Mouse (Mus musculus) midbrain, embryonic 13.5 days (tissue): Measurements from ENCODE around the gene Zfp740. TPM values are rescaled to one million over a fixed set of nuclear protein-coding genes. Genes with fewer than 3 reads are reported as not detected.

Experiments used
- ATAC-seq: fragments of 200-750 bp; cut with Nextera tagmentation; 2 replicates; pipeline ENCODE4 v1.8.0; 2017; ENCODE audit warnings: mild to moderate bottlenecking, moderate TSS enrichment, moderate library complexity
- H3K27ac ChIP-seq: fragments of 300-500 bp; sonication (generic); 2 replicates; pipeline ENCODE4 v1.5.1; 2015; ENCODE audit warnings: inconsistent platforms, mild to moderate bottlenecking, moderate library complexity
- H3K27me3 ChIP-seq: fragments of 300-500 bp; sonication (generic); 2 replicates; pipeline ENCODE4 v1.6.1; 2015; ENCODE audit warnings: mild to moderate bottlenecking, inconsistent platforms
- H3K36me3 ChIP-seq: fragments of 300-500 bp; sonication (generic); 2 replicates; pipeline ENCODE4 v1.6.1; 2015; ENCODE audit warnings: mild to moderate bottlenecking, inconsistent platforms
- H3K4me1 ChIP-seq: fragments of 300-500 bp; sonication (generic); replicated peaks from 2 replicates; pipeline ENCODE4 v1.6.1; 2015; ENCODE audit warnings: inconsistent platforms
- H3K4me2 ChIP-seq: fragments of 300-500 bp; sonication (generic); replicated peaks from 2 replicates; pipeline ENCODE4 v1.6.1; 2015; ENCODE audit warnings: moderate library complexity, mild to moderate bottlenecking, inconsistent platforms
- H3K4me3 ChIP-seq: fragments of 300-500 bp; sonication (generic); replicated peaks from 2 replicates; pipeline ENCODE4 v1.5.1; 2015; ENCODE audit warnings: mild to moderate bottlenecking, inconsistent platforms
- H3K9ac ChIP-seq: fragments of 300-500 bp; sonication (generic); replicated peaks from 2 replicates; pipeline ENCODE4 v1.6.1; 2015; ENCODE audit warnings: mild to moderate bottlenecking, inconsistent platforms
- H3K9me3 ChIP-seq: fragments of 300-500 bp; sonication (generic); 2 replicates; pipeline ENCODE4 v1.6.1; 2016; ENCODE audit warnings: mild to moderate bottlenecking, inconsistent platforms
- WGBS: fragments of 180-500 bp; shearing (Covaris S2); methylation state at CpG from one replicate; pipeline ENCODE4 v1.1.7; 2015; 5-methylcytosine and 5-hydroxymethylcytosine counted together
- polyA plus RNA-seq: library from polyadenylated mRNA; unstranded; fragments of >200 nt; fragmentation: Nextera tagmentation; extraction: Ambion mirVana; gene quantifications from 2 replicates; pipeline ENCODE4 v1.2.1, GENCODE M21; 2015

Zfp740 gene
- polyA plus RNA-seq, 1 experiment from 2014 or later: 83.0 TPM

- Histone ChIP-seq H3K9me3 (peaks cover 4% of the 10 kb centered on the region; the same call in 1 of the 2 replicates), H3K27ac (no peak overlapping the region), H3K4me1 (no peaks in the 10 kb centered on the region), H3K36me3 (peaks cover 4% of the 10 kb centered on the region; the same call in 1 of the 2 replicates), H3K4me3 (no peak overlapping the region), H3K9ac (no peak overlapping the region), H3K4me2 (no peak overlapping the region), H3K27me3 (no peaks in the 10 kb centered on the region)
- ATAC-seq: no peak
- WGBS: 89% methylated on average over 7 of the region's 7 CpGs
Observed at GRCm38 (mm10) chr15:102176571-102177316, 26.3 kb upstream of the Zfp740 start.

- no peaks in the 10 kb centered on the region for H3K4me1 ChIP-seq
- WGBS: 86% methylated on average over 8 of the region's 8 CpGs
- no peak overlapping the region for H3K27ac ChIP-seq
- peaks cover 4% of the 10 kb centered on the region; the same call in 1 of the 2 replicates for H3K36me3 ChIP-seq
- no peak overlapping the region for H3K4me3 ChIP-seq
- no peak for ATAC-seq
- no peaks in the 10 kb centered on the region for H3K27me3 ChIP-seq
- H3K9ac ChIP-seq: no peak overlapping the region
- no peak overlapping the region for H3K4me2 ChIP-seq
- peaks cover 4% of the 10 kb centered on the region; the same call in 1 of the 2 replicates for H3K9me3 ChIP-seq
Observed at GRCm38 (mm10) chr15:102177417-102177816, 25.6 kb upstream of the Zfp740 start.

GRCm38 (mm10) chr15:102178279-102178678 lies 24.8 kb upstream of the Zfp740 start:
- Histone ChIP-seq H3K36me3 (peaks cover 6% of the 10 kb centered on the region; the same call in 1 of the 2 replicates), H3K27ac (no peak overlapping the region), H3K9me3 (peaks cover 4% of the 10 kb centered on the region; the same call in 1 of the 2 replicates), H3K27me3 (no peaks in the 10 kb centered on the region), H3K4me2 (no peak overlapping the region), H3K4me1 (no peaks in the 10 kb centered on the region), H3K9ac (no peak overlapping the region), H3K4me3 (no peak overlapping the region)
- WGBS: 21% methylated on average over 6 of the region's 6 CpGs
- ATAC-seq: no peak

DNA sequence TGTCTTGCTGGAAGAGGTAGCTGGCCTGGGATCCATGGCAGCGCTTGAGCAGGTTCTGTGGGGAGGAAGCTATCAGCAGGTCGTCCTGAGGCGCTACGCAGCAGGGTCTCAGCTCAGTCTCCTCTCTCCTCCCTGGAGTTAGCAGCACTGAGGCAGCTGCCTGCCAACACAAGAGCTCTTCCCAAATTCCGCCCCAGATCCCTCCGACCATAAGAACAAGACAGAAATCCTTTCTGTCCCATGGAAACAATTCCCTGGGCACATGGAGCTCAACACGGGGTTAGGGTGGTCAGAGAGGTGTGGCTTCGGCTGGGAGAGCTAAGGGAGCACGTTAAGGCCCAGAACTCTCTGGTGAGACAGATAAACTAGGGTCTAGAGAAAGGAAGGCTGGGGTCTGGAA lies 23.9 kb upstream of the Zfp740 start:
- Histone ChIP-seq H3K36me3 (peaks cover 13% of the 10 kb centered on the region), H3K4me2 (no peak overlapping the region), H3K4me1 (no peaks in the 10 kb centered on the region), H3K9ac (0 out of 2 replicates have a peak overlapping the region, but pooled peaks have one; percentile 10), H3K4me3 (no peak overlapping the region), H3K27ac (no peak overlapping the region), H3K9me3 (peaks cover 4% of the 10 kb centered on the region; the same call in 1 of the 2 replicates), H3K27me3 (no peaks in the 10 kb centered on the region)
- no peak for ATAC-seq
- 79% methylated on average over 9 of the region's 9 CpGs for WGBS

GRCm38 (mm10) chr15:102179924-102180323 lies 23.1 kb upstream of the Zfp740 start:
- 90% methylated on average over 14 of the region's 14 CpGs for WGBS
- H3K4me2 ChIP-seq: no peak overlapping the region
- H3K36me3 ChIP-seq: peaks cover 18% of the 10 kb centered on the region
- H3K9me3 ChIP-seq: no peaks in the 10 kb centered on the region
- no peak overlapping the region for H3K4me3 ChIP-seq
- no peak overlapping the region for H3K27ac ChIP-seq
- ATAC-seq: no peak
- no peak overlapping the region for H3K9ac ChIP-seq
- H3K27me3 ChIP-seq: no peaks in the 10 kb centered on the region
- no peaks in the 10 kb centered on the region for H3K4me1 ChIP-seq

DNA sequence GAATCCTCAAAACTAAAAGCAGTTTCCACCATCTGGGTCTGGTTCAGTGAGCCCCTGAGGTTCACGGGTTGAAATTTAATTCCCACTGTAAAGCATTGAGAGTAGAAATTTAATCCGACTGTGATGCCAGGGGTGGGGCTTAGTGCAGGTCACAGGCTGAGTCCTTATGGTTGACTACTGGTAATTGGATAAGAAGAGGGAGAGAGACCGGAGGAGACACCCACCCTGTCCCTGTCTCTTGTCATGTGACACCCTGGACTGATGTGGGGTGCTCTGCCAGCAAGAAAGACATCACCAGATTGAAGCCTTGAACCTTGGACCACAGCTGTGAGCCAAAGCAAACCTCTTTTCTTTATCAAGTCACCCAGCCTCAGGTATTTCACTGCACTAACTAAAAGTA lies 20.0 kb upstream of the Zfp740 start:
- Histone ChIP-seq H3K9me3 (no peaks in the 10 kb centered on the region), H3K4me1 (no peaks in the 10 kb centered on the region), H3K4me2 (no peak overlapping the region), H3K36me3 (peaks cover 27% of the 10 kb centered on the region), H3K4me3 (no peak overlapping the region), H3K27ac (no peak overlapping the region), H3K9ac (no peak overlapping the region), H3K27me3 (no peaks in the 10 kb centered on the region)
- no peak for ATAC-seq
- 90% methylated on average over 3 of the region's 3 CpGs for WGBS

GRCm38 (mm10) chr15:102186239-102186638 lies 16.8 kb upstream of the Zfp740 start:
- ATAC-seq: no peak
- WGBS: 88% methylated on average over 11 of the region's 11 CpGs
- no peak overlapping the region for H3K4me2 ChIP-seq
- peaks cover 27% of the 10 kb centered on the region for H3K36me3 ChIP-seq
- H3K4me3 ChIP-seq: no peak overlapping the region
- H3K9me3 ChIP-seq: no peaks in the 10 kb centered on the region
- no peak overlapping the region for H3K9ac ChIP-seq
- H3K27me3 ChIP-seq: no peaks in the 10 kb centered on the region
- no peaks in the 10 kb centered on the region for H3K4me1 ChIP-seq
- H3K27ac ChIP-seq: no peak overlapping the region

DNA sequence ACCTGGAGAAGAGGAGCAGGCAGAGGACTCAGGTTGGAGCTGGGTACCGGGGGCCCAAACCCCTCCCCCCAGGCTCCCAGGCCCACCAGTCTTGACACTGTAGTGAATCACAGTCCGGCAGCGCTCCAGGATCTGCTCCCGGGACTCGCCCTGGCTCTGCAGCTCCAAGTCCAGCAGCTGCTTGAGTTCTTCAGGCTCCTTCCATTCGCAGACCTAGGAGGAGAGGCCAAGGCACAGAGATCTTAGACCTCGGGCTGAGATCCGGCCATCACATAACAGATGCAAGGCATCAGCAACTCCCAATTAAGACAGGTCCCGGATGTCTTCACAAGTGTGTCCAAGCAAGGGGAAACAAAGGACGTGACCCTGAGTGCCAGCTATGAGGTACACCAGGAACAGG lies 15.0 kb upstream of the Zfp740 start:
- Histone ChIP-seq H3K9ac (no peak overlapping the region), H3K4me2 (no peak overlapping the region), H3K4me3 (no peak overlapping the region), H3K36me3 (peaks cover 25% of the 10 kb centered on the region), H3K27me3 (no peaks in the 10 kb centered on the region), H3K27ac (no peak overlapping the region), H3K9me3 (no peaks in the 10 kb centered on the region), H3K4me1 (no peaks in the 10 kb centered on the region)
- WGBS: 90% methylated on average over 10 of the region's 10 CpGs
- no peak for ATAC-seq

DNA sequence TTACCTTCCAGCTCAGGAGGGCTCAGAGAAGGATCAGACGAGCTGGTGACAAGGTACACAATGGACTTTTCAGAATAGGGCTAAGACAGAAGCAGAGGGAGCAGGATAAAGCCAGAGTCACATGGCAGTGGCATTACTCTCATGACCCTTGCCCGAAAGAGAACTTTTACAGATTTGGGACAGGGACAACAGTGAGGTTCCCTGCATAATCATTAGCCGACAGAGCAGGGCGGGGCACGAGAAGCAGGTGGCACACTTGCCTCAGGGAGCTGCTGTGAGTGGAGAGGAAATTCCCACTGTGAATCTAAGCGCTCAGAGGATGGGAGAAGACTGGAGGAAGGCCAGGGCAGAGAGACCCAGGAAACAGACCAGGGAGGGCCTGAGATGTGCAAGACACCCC lies 14.2 kb upstream of the Zfp740 start:
- Histone ChIP-seq H3K9ac (no peak overlapping the region), H3K4me3 (no peak overlapping the region), H3K4me1 (no peaks in the 10 kb centered on the region), H3K27me3 (no peaks in the 10 kb centered on the region), H3K36me3 (peaks cover 21% of the 10 kb centered on the region), H3K4me2 (no peak overlapping the region), H3K9me3 (no peaks in the 10 kb centered on the region), H3K27ac (no peak overlapping the region)
- WGBS: 65% methylated on average over 6 of the region's 6 CpGs
- no peak for ATAC-seq

- ATAC-seq: no peak
- no peak overlapping the region for H3K4me3 ChIP-seq
- 73% methylated on average over 7 of the region's 7 CpGs for WGBS
- H3K4me1 ChIP-seq: no peaks in the 10 kb centered on the region
- H3K9me3 ChIP-seq: no peaks in the 10 kb centered on the region
- H3K4me2 ChIP-seq: no peak overlapping the region
- no peak overlapping the region for H3K9ac ChIP-seq
- no peak overlapping the region for H3K27ac ChIP-seq
- H3K36me3 ChIP-seq: no peaks in the 10 kb centered on the region; the same call in 1 of the 2 replicates
- H3K27me3 ChIP-seq: no peaks in the 10 kb centered on the region
Observed at GRCm38 (mm10) chr15:102191699-102192098, 11.3 kb upstream of the Zfp740 start.

GRCm38 (mm10) chr15:102192271-102192812 lies 10.7 kb upstream of the Zfp740 start:
- H3K9me3 ChIP-seq: no peaks in the 10 kb centered on the region
- 81% methylated on average over 7 of the region's 7 CpGs for WGBS
- no peaks in the 10 kb centered on the region for H3K4me1 ChIP-seq
- no peaks in the 10 kb centered on the region for H3K27me3 ChIP-seq
- ATAC-seq: no peak
- no peak overlapping the region for H3K4me2 ChIP-seq
- no peak overlapping the region for H3K27ac ChIP-seq
- no peak overlapping the region for H3K9ac ChIP-seq
- H3K36me3 ChIP-seq: no peaks in the 10 kb centered on the region
- H3K4me3 ChIP-seq: no peak overlapping the region

- 59% methylated on average over 5 of the region's 5 CpGs for WGBS
- H3K4me3 ChIP-seq: no peak overlapping the region
- H3K27me3 ChIP-seq: no peaks in the 10 kb centered on the region
- H3K4me1 ChIP-seq: no peaks in the 10 kb centered on the region
- H3K27ac ChIP-seq: no peak overlapping the region
- no peak overlapping the region for H3K9ac ChIP-seq
- H3K9me3 ChIP-seq: no peaks in the 10 kb centered on the region
- no peak for ATAC-seq
- H3K36me3 ChIP-seq: no peaks in the 10 kb centered on the region
- no peak overlapping the region for H3K4me2 ChIP-seq
Observed at GRCm38 (mm10) chr15:102192820-102193386, 10.1 kb upstream of the Zfp740 start.
